Mouse (Mus musculus) large intestine, adult 2 months (tissue): ENCODE data around the gene Esam. TPM values are rescaled to one million over a fixed set of nuclear protein-coding genes. Genes with fewer than 3 reads are reported as not detected.

Source experiments
- DNase-seq: peaks from one replicate; pipeline ENCODE4 v3.0.0-alpha.2; 2012; ENCODE audit warnings: low read depth, low spot score
- WGBS: fragments of 180-500 bp; shearing (Covaris S2); methylation state at CpG from one replicate; pipeline ENCODE4 v1.1.7; 2018; 5-methylcytosine and 5-hydroxymethylcytosine counted together
- polyA plus RNA-seq: library from polyadenylated mRNA; depleted of rRNA; stranded (reverse); fragments of >200 nt; gene quantifications from 2 replicates; pipeline ENCODE4 v1.2.3, GENCODE M21; 2012; rRNA removed

Gene Esam
- polyA plus RNA-seq: 15.3 and 18.6 TPM in 2 replicates

DNA sequence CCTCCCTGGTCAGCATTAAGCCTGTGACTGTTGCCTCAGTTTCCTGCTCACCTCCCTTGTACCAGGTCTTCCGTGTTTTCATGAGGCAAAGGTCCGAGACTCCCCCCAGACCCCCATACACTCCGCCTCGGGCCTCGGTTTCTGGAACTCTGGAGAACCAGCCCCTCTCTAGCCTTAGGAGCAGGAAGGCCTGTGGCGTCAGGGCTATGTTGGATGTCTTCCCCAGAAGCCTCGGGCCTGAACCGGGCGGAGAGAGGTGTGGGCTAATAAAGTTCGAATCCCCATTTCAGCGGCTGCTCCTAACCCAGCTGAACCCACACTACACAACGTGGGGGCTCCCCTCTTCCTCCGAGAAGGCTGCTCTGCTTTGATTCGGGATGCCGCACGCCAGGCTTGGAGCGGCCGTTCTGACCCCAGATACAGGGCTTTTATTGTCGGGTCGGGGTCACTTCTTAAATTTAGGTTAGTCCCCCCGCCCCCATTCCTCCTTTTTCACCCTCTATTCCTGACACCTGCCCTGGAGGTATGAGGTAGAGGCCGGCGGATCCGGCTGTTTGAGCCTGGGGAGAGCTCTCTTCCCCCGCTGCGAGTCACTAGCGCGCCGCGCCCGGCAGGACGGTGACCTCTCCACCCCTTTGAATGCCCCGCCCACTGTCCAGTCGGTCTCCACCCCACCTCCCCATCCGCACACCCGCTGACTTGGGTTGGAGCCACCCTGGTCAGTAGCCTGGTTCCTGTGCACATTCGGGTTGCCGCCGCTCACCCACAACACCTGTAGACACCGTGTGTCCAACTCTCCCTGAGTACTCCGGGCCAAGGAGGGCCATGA is at the start of gene Esam:
Esam (plus strand) TSS at position 683 of the 829 bp plus-strand sequence.
- WGBS: 21% methylated on average over 41 of the region's 41 CpGs

DNA sequence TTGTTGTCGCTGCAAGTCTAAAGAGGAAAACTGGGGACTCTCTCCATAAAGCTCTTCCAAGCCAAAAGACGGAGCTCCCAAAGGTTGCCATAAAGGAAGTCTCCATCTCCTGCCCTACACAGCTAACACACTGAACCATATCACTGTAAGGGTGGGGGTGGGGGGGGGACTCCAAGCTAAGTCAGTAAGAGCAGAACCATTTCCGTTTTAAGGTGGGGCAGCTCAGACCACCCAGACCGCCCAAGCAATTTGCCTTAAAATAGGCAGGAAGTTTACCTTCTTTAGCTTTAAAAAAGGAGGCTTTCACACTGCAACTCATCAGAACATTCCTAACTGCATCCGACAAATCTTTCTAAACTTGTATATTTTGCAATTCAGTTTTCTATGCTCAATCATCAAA is 42.7 kb upstream of the Esam start:
- no peak for DNase-seq
- WGBS: 81% methylated on average over 5 of the region's 5 CpGs

More for the DNA sequence above, at the start of gene Esam:
- DNase-seq: no peak

DNA sequence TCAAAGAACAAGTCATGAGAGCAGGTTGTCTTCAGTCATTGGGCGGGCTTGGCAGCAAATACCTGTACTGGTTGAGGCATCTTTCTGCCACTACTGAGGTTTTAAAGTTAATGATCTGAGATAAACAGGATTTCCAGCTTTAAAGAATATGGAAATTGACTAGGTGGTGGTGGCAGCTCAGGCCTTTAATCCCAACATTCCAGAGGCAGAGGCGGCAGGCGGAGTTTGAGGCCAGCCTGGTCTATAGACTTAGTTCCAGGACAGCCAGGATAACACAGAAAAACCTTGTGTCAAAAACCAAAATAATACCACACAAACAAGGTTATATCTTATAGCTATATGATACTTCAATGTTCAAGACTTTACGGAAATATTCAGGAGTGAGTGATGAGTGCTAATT is 39.8 kb upstream of the Esam start:
- no peak for DNase-seq
- 51% methylated on average over 4 of the region's 4 CpGs for WGBS

DNA sequence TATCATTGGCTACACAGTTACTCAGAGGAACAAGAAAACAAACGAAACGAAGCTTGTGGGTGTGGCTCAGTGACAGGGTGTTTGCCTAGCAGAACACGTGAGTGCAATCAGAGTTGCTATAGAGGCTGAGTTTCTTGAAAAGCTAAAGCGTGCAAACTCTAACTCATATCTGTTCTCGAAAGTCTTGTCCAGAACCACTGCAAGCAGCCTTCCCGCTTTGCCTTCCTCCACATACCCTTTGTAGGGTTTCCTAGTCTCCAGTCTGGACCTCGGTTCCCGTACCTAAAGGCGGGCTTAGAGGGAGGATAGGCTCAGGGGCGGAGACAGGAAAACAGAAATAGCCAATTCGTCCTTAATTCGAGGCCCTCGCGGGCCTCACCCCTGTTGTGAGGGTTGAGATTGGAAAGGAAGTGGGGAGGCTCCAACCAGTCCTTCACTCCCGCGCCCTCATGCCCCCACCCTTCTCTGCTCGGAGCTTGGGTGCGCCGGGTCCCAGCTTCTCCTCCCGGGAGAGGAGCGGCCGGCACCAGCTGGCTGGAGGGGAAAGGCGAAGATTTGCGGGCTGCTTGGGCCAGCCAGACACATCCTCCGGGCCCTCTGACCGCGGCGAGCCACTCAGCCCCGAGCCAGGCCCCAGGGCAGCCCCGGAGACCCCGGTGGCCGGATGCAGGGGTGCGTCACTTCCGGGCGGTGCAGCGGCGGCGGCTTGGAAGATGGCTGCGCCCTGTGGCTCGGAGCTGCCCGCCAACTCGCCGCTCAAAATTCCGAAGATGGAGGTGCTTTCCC is 39.1 kb upstream of the Esam start, which contains the start of gene Msantd2:
Msantd2 (plus strand) TSS at position 709 of the 786 bp plus-strand sequence.
- DNase-seq: peak; percentile 83
- under 1% methylated on average over 44 of the region's 44 CpGs for WGBS

DNA sequence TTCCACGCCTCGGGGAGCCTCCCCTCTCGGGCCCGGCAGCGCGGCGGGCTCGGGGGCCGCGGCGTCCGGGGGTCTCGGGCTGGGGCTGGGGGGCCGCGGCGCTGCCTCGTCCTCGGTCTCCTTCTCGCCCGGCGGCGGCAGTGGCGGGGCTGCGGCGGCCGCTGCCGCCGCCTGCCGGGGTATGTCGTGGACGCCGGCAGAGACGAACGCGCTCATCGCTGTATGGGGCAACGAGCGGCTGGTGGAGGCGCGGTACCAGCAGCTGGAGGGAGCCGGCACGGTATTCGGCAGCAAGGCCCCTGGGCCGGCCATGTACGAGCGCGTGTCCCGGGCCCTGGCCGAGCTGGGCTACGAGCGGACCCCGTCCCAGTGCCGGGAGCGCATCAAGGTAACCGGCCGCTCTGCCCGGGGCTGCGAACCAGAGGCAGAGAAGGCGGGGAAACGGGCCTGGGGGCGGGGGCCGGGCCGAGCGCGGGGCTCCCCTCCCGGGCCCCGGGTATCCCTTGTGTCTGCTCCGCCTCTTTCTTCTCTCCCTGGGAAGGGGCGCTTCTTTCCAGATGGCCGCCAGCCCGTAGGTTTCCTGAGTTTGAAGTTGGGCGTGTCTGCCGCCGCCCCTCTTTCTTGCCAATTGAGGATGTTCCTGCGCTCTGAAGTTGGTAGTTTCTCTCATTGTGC is 38.3 kb upstream of the Esam start:
- WGBS: under 1% methylated on average over 74 of the region's 75 CpGs

DNA sequence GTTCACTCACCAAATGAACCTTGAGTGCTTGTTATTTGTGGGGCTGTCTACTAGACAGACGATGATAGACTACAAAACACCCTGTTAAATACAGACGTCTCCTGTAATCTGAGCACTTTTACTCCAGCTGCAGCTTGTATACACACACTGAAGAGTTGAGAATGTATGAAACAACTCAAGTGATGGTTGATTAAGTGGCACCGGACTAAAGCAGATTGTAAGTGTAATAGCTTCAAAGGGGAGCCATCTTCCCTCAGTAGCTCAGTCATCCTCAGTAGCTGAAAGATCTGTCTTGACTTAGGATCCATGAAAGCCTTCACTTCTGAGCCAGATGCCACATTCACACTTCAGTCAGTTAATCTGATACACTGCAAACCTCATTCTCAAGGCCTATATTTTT is 32.1 kb upstream of the Esam start:
- no peak for DNase-seq
- WGBS: 69% methylated on average over 3 of the region's 3 CpGs

More for the DNA sequence above, 38.3 kb upstream of the Esam start:
- DNase-seq: no peak

DNA sequence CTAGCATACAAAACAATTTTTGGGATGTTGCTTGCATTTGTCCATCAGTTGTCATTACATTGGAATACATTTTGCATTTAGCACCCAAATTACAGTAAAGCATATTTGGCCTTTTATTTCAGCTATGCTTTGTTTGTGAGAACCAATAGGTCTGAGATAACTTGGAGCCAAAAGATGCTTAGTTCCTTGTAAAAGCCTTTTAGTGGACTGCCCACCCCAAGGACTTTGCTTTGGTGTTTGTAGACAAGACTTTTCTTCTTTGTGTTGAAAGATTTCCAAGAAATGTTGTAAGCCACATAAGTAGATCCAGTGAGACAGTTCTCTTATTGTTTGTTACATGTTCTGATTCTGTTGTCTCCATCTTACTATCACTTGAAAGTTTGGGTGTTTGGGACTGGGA is 31.6 kb upstream of the Esam start:
- DNase-seq: no peak

DNA sequence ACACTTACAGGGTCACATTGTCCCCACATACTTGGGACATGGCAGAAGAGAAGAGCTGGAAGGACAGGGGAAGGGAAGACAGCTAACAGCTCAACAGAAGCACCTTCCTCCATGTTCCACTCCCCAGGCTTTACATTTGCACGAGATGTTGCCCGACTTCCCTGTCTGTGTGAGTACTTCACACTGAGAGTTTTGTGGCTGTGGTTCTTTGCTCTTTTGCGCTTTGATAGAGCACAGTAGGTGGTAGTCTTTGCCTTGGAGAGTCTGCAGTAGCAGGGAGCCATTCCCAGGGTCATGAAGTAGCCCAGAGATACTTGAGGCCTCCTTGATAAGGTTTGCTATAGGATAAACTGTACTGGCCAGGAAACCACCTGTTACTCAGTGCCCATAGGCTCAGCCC is 27.7 kb upstream of the Esam start:
- 91% methylated on average over 3 of the region's 3 CpGs for WGBS
- no peak for DNase-seq

DNA sequence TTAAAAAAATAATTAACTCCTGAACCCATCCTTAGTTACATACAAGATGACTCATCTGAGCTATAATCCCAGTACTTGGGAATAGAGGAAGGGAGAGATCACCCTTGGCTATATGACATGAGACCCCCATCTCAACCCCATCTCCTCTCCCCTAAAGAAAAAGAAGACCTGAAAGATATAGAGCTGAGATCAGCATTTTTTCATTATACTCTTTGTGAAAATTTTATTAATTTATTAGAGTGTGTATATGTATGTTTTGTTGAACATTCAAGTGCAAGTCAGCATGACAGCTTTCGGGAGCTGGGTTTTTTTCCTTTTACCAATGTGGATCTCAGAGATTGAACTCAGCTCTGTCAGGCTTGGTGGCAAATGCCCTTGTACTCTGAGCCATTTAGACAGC is 26.7 kb upstream of the Esam start:
- WGBS: 97% methylated on average over 1 of the region's 1 CpGs
- DNase-seq: no peak

DNA sequence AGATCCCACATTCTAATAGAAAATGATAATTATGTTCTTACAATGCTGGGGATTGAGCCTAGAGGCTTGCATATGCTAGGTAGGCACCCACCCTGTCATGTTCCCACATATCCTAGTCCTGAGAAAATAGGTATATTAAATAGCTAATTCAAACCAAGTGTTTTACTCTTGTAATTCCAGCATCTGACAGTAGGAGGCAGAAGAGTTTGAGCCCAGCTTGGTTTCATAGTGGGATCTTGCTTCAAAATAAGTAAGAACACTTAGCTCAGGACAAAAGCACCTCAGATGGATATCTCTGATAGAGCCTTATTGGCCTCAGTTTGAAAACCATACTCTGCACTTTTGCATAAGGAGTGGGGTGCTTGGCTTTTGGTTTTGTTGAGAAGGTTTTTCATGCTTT is 23.5 kb upstream of the Esam start:
- no peak for DNase-seq

DNA sequence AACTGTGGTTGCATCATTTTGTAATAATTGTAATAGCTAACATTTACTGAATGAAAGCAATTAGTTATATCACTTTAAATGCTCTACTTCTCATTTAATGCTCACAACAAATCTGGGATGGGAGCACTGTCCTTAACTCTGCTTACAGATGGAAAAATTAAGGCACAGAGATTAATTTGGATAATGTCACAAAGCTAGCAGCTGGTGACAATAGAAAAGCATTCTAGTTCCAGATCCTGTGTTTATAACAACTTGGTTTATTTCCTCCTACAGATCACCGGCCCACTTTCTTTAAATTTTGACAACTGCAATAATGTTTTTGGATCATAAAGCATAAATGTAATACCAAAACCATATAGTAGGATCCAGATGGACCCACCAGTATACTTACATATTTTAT is 21.9 kb upstream of the Esam start:
- DNase-seq: no peak
- WGBS: 62% methylated on average over 1 of the region's 1 CpGs

DNA sequence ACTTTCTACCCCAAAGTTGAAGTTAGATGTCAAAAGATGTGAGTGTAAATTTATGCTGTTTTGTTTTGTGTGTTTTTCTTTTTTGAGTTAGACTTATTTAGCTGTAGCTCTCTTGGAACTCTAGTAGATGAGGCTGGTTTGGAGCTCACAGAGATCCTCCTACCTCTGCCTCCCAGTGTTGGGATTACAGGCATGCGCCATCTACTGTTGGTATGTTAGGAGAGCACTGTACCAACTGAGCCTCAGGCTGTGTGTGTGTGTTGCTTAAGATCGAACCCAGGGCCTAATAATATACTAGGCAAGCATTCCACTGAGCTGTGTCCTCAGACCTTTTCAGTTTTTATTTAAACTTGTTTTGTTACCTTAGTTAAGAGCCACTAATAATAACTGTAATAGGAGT is 15.8 kb upstream of the Esam start:
- DNase-seq: no peak
- 93% methylated on average over 2 of the region's 2 CpGs for WGBS

DNA sequence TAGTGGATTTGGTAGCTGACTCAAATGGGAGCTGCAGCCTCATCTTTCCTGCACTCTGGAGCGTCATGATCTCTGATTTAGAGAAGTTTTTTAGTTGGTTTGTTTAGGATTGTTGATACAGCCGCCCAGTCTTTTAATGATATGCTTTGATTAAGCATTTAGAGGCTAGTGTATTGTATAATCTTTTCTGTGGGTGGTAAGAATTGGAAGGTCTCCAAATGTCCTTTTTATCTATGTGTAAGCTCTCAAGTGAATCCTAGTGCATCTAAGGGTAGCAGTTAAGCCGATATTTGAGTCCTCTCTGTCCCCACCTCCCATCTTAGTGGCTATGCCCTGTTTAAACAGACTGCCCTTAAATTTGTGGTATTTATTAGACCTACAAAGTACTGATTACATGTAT is 13.4 kb upstream of the Esam start:
- 65% methylated on average over 3 of the region's 3 CpGs for WGBS
- DNase-seq: no peak

DNA sequence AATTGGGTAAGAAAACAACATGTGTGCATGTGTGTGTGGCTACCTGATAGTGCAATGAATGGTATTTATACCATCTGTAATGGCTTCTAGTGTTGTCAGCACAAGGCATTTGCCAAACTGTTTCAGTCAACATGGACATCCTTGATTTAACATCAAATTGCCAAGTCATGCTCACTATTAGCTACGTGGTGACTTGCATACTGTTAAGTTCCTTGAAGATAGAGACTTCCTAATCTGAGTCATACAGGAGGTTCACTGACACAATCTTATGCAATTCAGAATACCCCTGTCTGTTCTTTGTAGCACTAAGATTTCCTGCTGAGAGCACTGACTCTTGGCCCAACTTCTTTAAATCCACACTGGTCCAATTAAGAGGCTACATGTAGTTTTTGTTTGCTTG is 10.4 kb upstream of the Esam start:
- no peak for DNase-seq
- WGBS: 54% methylated on average over 1 of the region's 1 CpGs

DNA sequence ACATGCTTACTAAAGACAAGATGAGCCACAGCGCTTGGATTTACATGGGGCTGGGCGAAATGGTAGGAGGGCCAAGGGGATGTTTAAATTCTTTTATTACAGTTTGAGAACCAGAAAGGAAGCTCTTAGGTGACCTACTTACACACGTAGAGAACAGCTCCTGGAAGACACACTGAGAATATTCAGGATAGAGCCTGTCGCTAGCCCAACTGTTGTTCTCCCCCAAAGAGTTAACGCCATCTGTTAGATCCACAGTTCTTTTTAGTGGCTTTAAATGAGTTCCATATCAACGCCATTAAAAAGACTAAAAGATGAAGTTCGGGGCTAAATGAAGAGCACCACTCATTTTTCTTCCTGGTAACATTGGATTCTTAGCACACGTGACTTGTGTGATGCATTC is 8.9 kb upstream of the Esam start:
- WGBS: 92% methylated on average over 8 of the region's 8 CpGs

DNA sequence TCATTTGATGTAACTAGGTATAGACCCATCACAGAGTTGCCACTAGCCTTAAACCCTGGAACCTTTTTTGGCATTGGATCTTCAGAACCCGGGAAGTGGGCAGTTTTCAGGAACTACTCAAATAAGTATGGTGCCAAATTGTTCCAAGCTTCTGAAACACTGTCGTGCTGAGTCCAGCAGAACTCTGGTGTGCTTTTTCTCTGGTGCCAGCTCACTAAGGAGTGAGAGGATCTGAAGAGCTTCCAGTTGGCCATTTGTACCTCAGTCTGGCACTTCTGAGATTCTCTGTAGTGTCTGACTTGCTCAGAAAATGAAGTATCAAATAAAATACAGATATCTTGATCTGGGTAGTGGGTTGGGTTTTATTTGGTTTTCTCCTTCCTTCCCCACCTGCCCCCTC is 7.9 kb upstream of the Esam start:
- no peak for DNase-seq

More for the DNA sequence above, 8.9 kb upstream of the Esam start:
- DNase-seq: no peak

DNA sequence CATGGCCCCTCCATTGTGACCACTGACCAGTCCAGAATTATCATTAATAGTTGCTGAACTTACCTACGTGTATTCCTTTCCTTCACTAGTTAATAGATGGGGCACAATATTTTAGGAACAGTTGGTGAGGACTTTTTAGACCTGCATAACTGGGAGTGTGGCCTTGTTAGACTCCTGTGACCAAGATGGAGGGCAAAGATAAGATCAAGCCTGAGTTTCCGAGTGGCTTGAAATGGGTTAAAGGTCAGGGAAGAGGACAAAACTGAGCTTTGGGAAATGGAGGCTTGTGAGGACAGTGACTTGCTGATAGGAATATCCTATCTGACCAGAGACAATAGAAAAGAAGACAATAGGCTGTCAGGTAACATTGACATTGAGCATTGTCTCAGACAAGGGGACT is 2.4 kb upstream of the Esam start:
- DNase-seq: no peak
- WGBS: 92% methylated on average over 2 of the region's 2 CpGs

More for the DNA sequence above, 7.9 kb upstream of the Esam start:
- 80% methylated on average over 2 of the region's 2 CpGs for WGBS

DNA sequence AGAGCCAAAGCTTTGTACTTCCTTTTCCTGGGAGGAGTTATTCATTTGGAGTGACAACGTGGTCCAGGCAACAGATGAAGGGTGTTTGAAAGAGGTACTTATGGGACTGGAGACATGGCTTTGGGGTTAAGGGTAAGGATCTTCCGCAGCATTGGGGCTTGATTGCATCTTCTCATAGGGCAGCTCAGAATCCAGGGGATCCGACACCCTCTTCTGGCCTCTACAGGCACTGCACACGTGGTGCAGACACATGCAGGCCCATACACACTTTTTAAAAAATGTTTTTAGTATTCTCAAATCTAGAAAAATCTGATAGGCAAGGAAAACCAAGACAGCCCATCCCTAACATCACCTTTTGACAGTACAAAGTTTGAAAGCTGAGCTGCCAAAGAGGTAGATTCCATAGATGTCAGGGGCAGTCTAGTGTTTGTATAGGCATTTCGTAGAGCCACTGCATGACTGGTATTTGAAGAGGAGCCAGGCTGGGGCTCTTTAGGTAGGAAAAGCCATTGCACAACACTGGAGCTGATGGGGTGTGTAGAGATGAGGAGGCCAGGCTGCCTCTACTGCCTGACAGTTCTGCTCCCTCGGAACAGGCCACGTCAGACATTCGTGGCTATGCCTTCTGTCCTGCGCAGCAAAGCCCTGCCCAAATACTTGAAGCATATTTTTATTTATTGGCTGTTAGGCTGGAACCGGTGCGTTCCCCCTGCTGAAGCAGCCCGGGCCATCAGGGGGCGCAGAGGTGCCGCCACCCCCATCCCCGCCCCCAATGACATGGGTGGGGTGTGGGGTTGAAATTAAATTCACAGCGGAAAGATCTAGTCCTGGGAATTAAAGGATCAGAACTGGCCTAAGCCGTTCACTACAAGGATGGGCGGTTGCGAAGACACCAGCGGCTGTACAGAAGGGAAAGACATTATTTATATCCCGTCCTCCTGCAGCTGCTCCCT is 1.2 kb upstream of the Esam start:
- WGBS: 50% methylated on average over 21 of the region's 21 CpGs

DNA sequence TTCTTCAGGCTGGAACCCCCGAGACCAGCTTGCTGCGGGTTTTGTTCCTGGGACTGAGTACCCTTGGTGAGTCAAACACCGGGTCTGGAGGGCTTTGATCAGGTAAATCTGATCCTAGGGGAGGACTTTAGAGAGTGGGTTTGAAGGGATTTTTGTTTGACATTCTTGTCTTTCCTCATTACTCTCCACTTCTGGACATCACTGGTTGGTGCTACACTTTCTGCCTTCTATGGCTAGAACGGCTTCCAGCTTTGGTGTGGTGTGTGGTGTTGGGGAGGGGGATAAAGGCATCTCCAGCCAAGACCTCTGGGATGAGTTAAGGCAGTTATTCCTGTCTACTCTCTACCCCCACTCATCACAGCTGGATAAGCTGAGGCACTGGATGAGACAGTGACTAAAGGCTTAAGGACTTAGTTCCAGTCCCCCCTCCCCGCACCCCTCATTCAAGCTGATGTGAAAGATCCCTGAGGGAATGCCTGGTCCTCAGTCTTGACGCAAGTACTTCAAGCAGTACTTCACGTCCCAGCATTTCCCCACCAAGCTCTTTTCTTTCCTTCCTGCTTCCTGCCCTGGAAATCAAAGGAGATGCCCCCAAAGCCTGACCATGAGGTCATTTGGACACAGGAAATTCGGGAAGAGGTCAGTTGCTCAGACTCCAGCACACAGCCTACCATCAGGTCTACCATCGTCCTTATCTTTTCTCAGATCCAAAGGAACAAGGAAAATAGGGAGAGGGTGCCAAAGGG is 520 bp downstream of the Esam start:
- WGBS: 61% methylated on average over 9 of the region's 9 CpGs
- DNase-seq: no peak

More for the DNA sequence above, 1.2 kb upstream of the Esam start:
- DNase-seq: no peak
